Mouse (Mus musculus) C2C12 (cell line): ENCODE results near the gene Nop10.

Source experiments
- CEBPB ChIP-seq: IDR thresholded peaks from one replicate; pipeline ENCODE4 v1.6.1; 2011; ENCODE audit warnings: low read depth, mild to moderate bottlenecking, control low read depth, moderate library complexity
- CTCF ChIP-seq: IDR thresholded peaks from one replicate; pipeline ENCODE4 v1.5.1; 2011; ENCODE audit not compliant: control insufficient read depth, insufficient read depth, insufficient read length
- MAX ChIP-seq: IDR thresholded peaks from one replicate; pipeline ENCODE4 v1.6.1; 2011; ENCODE audit warnings: mild to moderate bottlenecking, control low read depth
- MYOD1 ChIP-seq: IDR thresholded peaks from one replicate; pipeline ENCODE4 v1.6.1; 2011; ENCODE audit warnings: low read depth; ENCODE audit not compliant: control insufficient read depth, insufficient read length
- USF1 ChIP-seq: IDR thresholded peaks from one replicate; pipeline ENCODE4 v1.6.1; 2011; ENCODE audit warnings: low read depth, mild to moderate bottlenecking, control low read depth, moderate library complexity

- TF ChIP-seq CTCF, result no peak
- no peak for TF ChIP-seq USF1
- no peak for TF ChIP-seq MAX
- TF ChIP-seq CEBPB, result no peak
- TF ChIP-seq MYOD1, result no peak
Measured at GRCm38 (mm10) chr2:112220880-112221279, 40.8 kb upstream of the Nop10 start.
